Mouse (Mus musculus): ENCODE measurements around the gene Serpina16. TPM values are rescaled to one million over a fixed set of nuclear protein-coding genes. Genes with fewer than 3 reads are reported as not detected.
"Not testable (repeated sequence)": the region's sequence is repeated elsewhere in the genome, so short reads cannot be mapped to it uniquely, and the experiment has no call there.

Gene Serpina16
- polyA plus RNA-seq, 1 experiment from 2014 or later: not detected

- Histone ChIP-seq H3K4me1 (ENCODE audit: control insufficient read depth, insufficient read depth, low read length) (no peaks in the 10 kb centered on the region), H3K27ac (ENCODE audit: low read depth, low read length) (no peak overlapping the region), H3K9me3 (ENCODE audit: control insufficient read depth, low read length) (no peaks in the 10 kb centered on the region), H3K4me2 (replicated peaks; ENCODE audit: low read depth, low read length) (no peak overlapping the region), H3K27me3 (ENCODE audit: control insufficient read depth, insufficient read depth, low read length) (no peaks in the 10 kb centered on the region), H3K4me3 (ENCODE audit: low read length) (no peak overlapping the region), H3K36me3 (ENCODE audit: control insufficient read depth, insufficient read depth, low read length) (no peaks in the 10 kb centered on the region), H3K9ac (ENCODE audit: low read depth, low read length) (no peak overlapping the region)
- 90% methylated on average over 3 of the region's 3 CpGs for WGBS
- ATAC-seq (ENCODE audit: low FRiP score, low TSS enrichment): no peak
Measured at GRCm38 (mm10) chr12:103665286-103665685, 10.7 kb downstream of the Serpina16 start.

- H3K4me2 ChIP-seq (replicated peaks; ENCODE audit: low read depth, low read length); H3K27ac ChIP-seq (ENCODE audit: low read depth, low read length); ATAC-seq (ENCODE audit: low FRiP score, low TSS enrichment); H3K9ac ChIP-seq (ENCODE audit: low read depth, low read length); H3K36me3 ChIP-seq (ENCODE audit: control insufficient read depth, insufficient read depth, low read length); H3K9me3 ChIP-seq (ENCODE audit: control insufficient read depth, low read length); H3K4me1 ChIP-seq (ENCODE audit: control insufficient read depth, insufficient read depth, low read length); H3K27me3 ChIP-seq (ENCODE audit: control insufficient read depth, insufficient read depth, low read length); H3K4me3 ChIP-seq (ENCODE audit: low read length): not testable (repeated sequence)
Measured at GRCm38 (mm10) chr12:103662053-103662452, 13.9 kb downstream of the Serpina16 start.

GRCm38 (mm10) chr12:103660076-103660475 lies 15.9 kb downstream of the Serpina16 start:
- ATAC-seq (ENCODE audit: low FRiP score, low TSS enrichment): no peak
- Histone ChIP-seq H3K4me1 (ENCODE audit: control insufficient read depth, insufficient read depth, low read length) (no peaks in the 10 kb centered on the region), H3K9me3 (ENCODE audit: control insufficient read depth, low read length) (no peaks in the 10 kb centered on the region), H3K36me3 (ENCODE audit: control insufficient read depth, insufficient read depth, low read length) (no peaks in the 10 kb centered on the region), H3K4me3 (ENCODE audit: low read length) (no peak overlapping the region), H3K27me3 (ENCODE audit: control insufficient read depth, insufficient read depth, low read length) (no peaks in the 10 kb centered on the region), H3K27ac (ENCODE audit: low read depth, low read length) (no peak overlapping the region), H3K9ac (ENCODE audit: low read depth, low read length) (no peak overlapping the region), H3K4me2 (replicated peaks; ENCODE audit: low read depth, low read length) (no peak overlapping the region)
- 75% methylated on average over 5 of the region's 5 CpGs for WGBS

- Histone ChIP-seq H3K4me1 (ENCODE audit: control insufficient read depth, insufficient read depth, low read length) (no peaks in the 10 kb centered on the region), H3K9ac (ENCODE audit: low read depth, low read length) (no peak overlapping the region), H3K27me3 (ENCODE audit: control insufficient read depth, insufficient read depth, low read length) (no peaks in the 10 kb centered on the region), H3K4me3 (ENCODE audit: low read length) (no peak overlapping the region), H3K9me3 (ENCODE audit: control insufficient read depth, low read length) (no peaks in the 10 kb centered on the region), H3K36me3 (ENCODE audit: control insufficient read depth, insufficient read depth, low read length) (no peaks in the 10 kb centered on the region), H3K27ac (ENCODE audit: low read depth, low read length) (no peak overlapping the region), H3K4me2 (replicated peaks; ENCODE audit: low read depth, low read length) (no peak overlapping the region)
- no peak for ATAC-seq (ENCODE audit: low FRiP score, low TSS enrichment)
- WGBS: 90% methylated on average over 2 of the region's 2 CpGs
Measured at GRCm38 (mm10) chr12:103659171-103659570, 16.8 kb downstream of the Serpina16 start.

DNA sequence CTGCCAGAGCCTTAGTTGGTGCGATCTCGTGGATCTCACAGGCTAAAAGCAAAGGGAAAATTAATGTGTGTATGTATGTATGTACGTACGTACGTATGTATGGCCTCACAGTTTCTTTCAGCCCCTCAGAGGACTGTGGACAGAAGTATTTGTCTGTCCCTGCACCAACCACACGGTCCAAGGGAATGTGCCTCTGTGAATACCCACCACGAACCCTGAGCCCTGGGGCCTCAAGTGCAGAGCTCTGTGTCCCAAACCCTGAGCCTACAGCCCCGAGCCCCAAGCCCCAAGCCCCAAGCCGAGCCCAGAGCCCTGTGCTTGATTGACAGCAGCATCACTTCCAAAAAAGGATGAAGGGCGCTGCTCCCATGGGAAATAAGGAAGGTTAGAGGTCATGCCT lies 17.9 kb downstream of the Serpina16 start:
- Histone ChIP-seq H3K9ac (ENCODE audit: low read depth, low read length) (no peak overlapping the region), H3K4me1 (ENCODE audit: control insufficient read depth, insufficient read depth, low read length) (no peaks in the 10 kb centered on the region)
- WGBS: 83% methylated on average over 10 of the region's 10 CpGs

DNA sequence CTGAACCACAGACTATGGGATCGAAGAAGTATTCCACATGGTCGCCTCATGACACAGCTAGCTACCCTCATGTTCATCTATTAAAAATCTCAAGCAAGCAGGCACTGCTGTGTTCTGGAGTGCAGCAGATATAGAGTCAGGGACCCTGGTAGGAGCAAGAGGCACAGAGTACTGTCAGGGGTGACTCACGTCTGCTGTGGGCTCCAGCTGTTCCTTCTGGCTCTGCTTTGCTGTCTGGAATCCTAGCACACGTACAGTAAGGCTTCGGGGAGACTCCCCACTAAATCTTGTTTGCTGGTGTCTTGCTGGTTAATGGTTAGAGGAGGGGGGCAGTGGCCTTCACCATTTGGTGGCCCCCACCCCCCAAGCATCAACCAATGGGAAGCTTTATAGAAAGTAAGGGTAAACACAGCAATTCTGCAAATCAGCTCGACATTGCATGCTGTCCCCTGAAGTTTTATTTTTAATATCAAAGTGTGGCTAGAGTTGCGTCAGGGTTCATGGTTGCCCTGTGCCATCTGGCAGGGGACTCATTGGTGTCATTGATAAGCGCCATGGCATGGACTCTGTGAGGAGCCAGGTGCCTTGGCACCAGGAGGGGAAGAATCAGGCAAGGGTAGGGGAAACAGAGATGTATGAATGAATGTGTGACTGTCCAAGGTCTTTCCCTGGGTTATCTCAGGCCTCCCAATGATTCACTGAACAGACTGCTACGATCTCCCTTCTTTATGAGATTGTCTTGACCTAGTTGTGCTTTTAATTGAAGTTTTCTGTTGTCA lies 18.9 kb downstream of the Serpina16 start, which contains the start of gene Serpina6:
Serpina6 (minus strand) TSS at position 365 of the 779 bp plus-strand sequence.
- whole genome bisulfite sequencing: 75% methylated on average over 9 of the region's 9 CpGs
- H3K36me3 ChIP-seq (ENCODE audit: control insufficient read depth, insufficient read depth, low read length): no peaks in the 10 kb centered on the region
- no peak for ATAC-seq (ENCODE audit: low FRiP score, low TSS enrichment)

More for the DNA sequence above, 17.9 kb downstream of the Serpina16 start:
- Histone ChIP-seq H3K36me3 (ENCODE audit: control insufficient read depth, insufficient read depth, low read length) (no peaks in the 10 kb centered on the region), H3K4me3 (ENCODE audit: low read length) (no peak overlapping the region), H3K9me3 (ENCODE audit: control insufficient read depth, low read length) (no peaks in the 10 kb centered on the region), H3K27ac (ENCODE audit: low read depth, low read length) (no peak overlapping the region), H3K27me3 (ENCODE audit: control insufficient read depth, insufficient read depth, low read length) (no peaks in the 10 kb centered on the region), H3K4me2 (replicated peaks; ENCODE audit: low read depth, low read length) (no peak overlapping the region)
- ATAC-seq (ENCODE audit: low FRiP score, low TSS enrichment): no peak

GRCm38 (mm10) chr12:103655123-103656044 lies 20.6 kb downstream of the Serpina16 start:
- no peak overlapping the region for H3K9ac ChIP-seq (ENCODE audit: low read depth, low read length)
- H3K9me3 ChIP-seq (ENCODE audit: control insufficient read depth, low read length): no peaks in the 10 kb centered on the region
- WGBS: 90% methylated on average over 7 of the region's 7 CpGs
- no peak overlapping the region for H3K4me2 ChIP-seq (replicated peaks; ENCODE audit: low read depth, low read length)
- no peaks in the 10 kb centered on the region for H3K27me3 ChIP-seq (ENCODE audit: control insufficient read depth, insufficient read depth, low read length)
- H3K36me3 ChIP-seq (ENCODE audit: control insufficient read depth, insufficient read depth, low read length): no peaks in the 10 kb centered on the region
- no peak overlapping the region for H3K27ac ChIP-seq (ENCODE audit: low read depth, low read length)
- no peak for ATAC-seq (ENCODE audit: low FRiP score, low TSS enrichment)
- no peak overlapping the region for H3K4me3 ChIP-seq (ENCODE audit: low read length)
- H3K4me1 ChIP-seq (ENCODE audit: control insufficient read depth, insufficient read depth, low read length): no peaks in the 10 kb centered on the region

More for the DNA sequence above, 18.9 kb downstream of the Serpina16 start, which contains the start of gene Serpina6:
- no peak within 1 kb of the TSS for H3K4me3 ChIP-seq (ENCODE audit: low read length)
- H3K4me1 ChIP-seq (ENCODE audit: control insufficient read depth, insufficient read depth, low read length): no peaks in the 10 kb centered on the region
- no peaks in the 10 kb centered on the region for H3K9me3 ChIP-seq (ENCODE audit: control insufficient read depth, low read length)
- no peaks in the 10 kb centered on the region for H3K27me3 ChIP-seq (ENCODE audit: control insufficient read depth, insufficient read depth, low read length)
- H3K4me2 ChIP-seq (replicated peaks; ENCODE audit: low read depth, low read length): no peak within 1 kb of the TSS
- H3K9ac ChIP-seq (ENCODE audit: low read depth, low read length): no peak within 1 kb of the TSS
- H3K27ac ChIP-seq (ENCODE audit: low read depth, low read length): no peak within 1 kb of the TSS

GRCm38 (mm10) chr12:103653836-103654235 lies 22.1 kb downstream of the Serpina16 start:
- H3K4me3 ChIP-seq (ENCODE audit: low read length): no peak overlapping the region
- H3K4me2 ChIP-seq (replicated peaks; ENCODE audit: low read depth, low read length): no peak overlapping the region
- 91% methylated on average over 2 of the region's 2 CpGs for WGBS
- no peaks in the 10 kb centered on the region for H3K9me3 ChIP-seq (ENCODE audit: control insufficient read depth, low read length)
- no peaks in the 10 kb centered on the region for H3K27me3 ChIP-seq (ENCODE audit: control insufficient read depth, insufficient read depth, low read length)
- no peaks in the 10 kb centered on the region for H3K36me3 ChIP-seq (ENCODE audit: control insufficient read depth, insufficient read depth, low read length)
- no peak for ATAC-seq (ENCODE audit: low FRiP score, low TSS enrichment)
- no peak overlapping the region for H3K9ac ChIP-seq (ENCODE audit: low read depth, low read length)
- no peaks in the 10 kb centered on the region for H3K4me1 ChIP-seq (ENCODE audit: control insufficient read depth, insufficient read depth, low read length)
- H3K27ac ChIP-seq (ENCODE audit: low read depth, low read length): no peak overlapping the region

DNA sequence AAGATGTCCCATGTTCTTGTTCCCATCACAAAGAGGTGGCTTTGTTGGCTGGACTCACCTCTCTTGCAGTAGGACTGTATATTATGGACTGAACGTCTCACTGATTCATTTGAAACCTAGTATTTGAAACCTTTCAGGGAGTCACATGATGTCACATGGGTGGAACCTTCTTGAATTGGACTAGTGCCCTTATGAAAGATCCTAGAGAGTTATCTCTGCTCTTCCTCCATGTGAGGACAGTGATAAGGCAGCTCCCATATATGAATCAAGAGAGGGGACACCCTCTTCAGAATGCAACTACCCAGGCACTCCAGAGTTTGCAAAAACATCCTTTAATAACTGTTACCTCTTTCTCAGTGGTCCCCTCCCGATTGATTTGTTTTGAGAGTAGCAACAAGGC lies 29.6 kb downstream of the Serpina16 start:
- Histone ChIP-seq H3K4me1 (ENCODE audit: control insufficient read depth, insufficient read depth, low read length) (no peaks in the 10 kb centered on the region), H3K4me3 (ENCODE audit: low read length) (no peak overlapping the region), H3K9me3 (ENCODE audit: control insufficient read depth, low read length) (no peaks in the 10 kb centered on the region), H3K27ac (ENCODE audit: low read depth, low read length) (no peak overlapping the region), H3K36me3 (ENCODE audit: control insufficient read depth, insufficient read depth, low read length) (no peaks in the 10 kb centered on the region), H3K4me2 (replicated peaks; ENCODE audit: low read depth, low read length) (no peak overlapping the region), H3K27me3 (ENCODE audit: control insufficient read depth, insufficient read depth, low read length) (no peaks in the 10 kb centered on the region), H3K9ac (ENCODE audit: low read depth, low read length) (no peak overlapping the region)
- ATAC-seq (ENCODE audit: low FRiP score, low TSS enrichment): no peak
- 81% methylated on average over 2 of the region's 2 CpGs for WGBS
